15 mouse cellular contexts compared by ENCODE assay signal in genomic region chr5:129124070-129124828, GRCm38 (mm10). TPM values are rescaled to one million over a fixed set of nuclear protein-coding genes. Genes with fewer than 3 reads are reported as not detected.
A peak's percentile ranks its signal among the peaks of the same experiment; 100 is the strongest.
DNase-seq lines count a peak whose midpoint lies in the region; ATAC-seq and TF ChIP-seq lines count a peak whose summit lies in the region.
"Had no signal": no experiment of that assay in that cellular context is flagged by ENCODE, and none has a peak within 500 bp of the region (broad histone marks: within the 10 kb centered on the region; RNA-seq: fewer than 3 reads in every experiment).

No protein-coding gene starts in this region.

- H3K27me3 ChIP-seq in heart, embryonic 12.5 days (replicated peaks) = no peaks in the 10 kb centered on the region
- no peaks in the 10 kb centered on the region for H3K27me3 ChIP-seq in embryonic facial prominence, embryonic 15.5 days
- H3K27me3 ChIP-seq: heart, embryonic 13.5 days had no signal

- TF ChIP-seq CTCF in lung, adult 2 months (IDR thresholded peaks at IDR 0.05; ENCODE audit: insufficient read depth, low read length) = no peak

- no peaks in the 10 kb centered on the region for H3K4me1 ChIP-seq in heart, embryonic 12.5 days (replicated peaks)
- no peaks in the 10 kb centered on the region for H3K4me1 ChIP-seq in lung, adult 2 months (ENCODE audit: control insufficient read depth, insufficient read depth, low read length)
- H3K4me1 ChIP-seq in embryonic facial prominence, embryonic 15.5 days = peaks cover 7% of the 10 kb centered on the region; the same call in 1 of the 2 replicates
- H3K4me1 ChIP-seq: heart, embryonic 13.5 days had no signal

- no peak overlapping the region for H3K27ac ChIP-seq in heart, embryonic 12.5 days (ENCODE audit: poor library complexity, severe bottlenecking)
- H3K27ac ChIP-seq in embryonic facial prominence, embryonic 15.5 days (replicated peaks) = no peak overlapping the region; the same call in 1 of the 2 replicates
- H3K27ac ChIP-seq: heart, embryonic 13.5 days; hindbrain, embryonic 14.5 days had no signal

- H3K4me2 ChIP-seq in heart, embryonic 12.5 days = no peak overlapping the region
- no peak overlapping the region for H3K4me2 ChIP-seq in embryonic facial prominence, embryonic 15.5 days (replicated peaks)
- H3K4me2 ChIP-seq: heart, embryonic 13.5 days; hindbrain, embryonic 14.5 days had no signal

- TF ChIP-seq POLR2A in lung, adult 2 months (IDR thresholded peaks at IDR 0.05; ENCODE audit: borderline replicate concordance, extremely low read depth, low read depth, low read length) = no peak

- no peak overlapping the region for H3K9ac ChIP-seq in heart, embryonic 12.5 days
- no peak overlapping the region for H3K9ac ChIP-seq in embryonic facial prominence, embryonic 15.5 days
- H3K9ac ChIP-seq: heart, embryonic 13.5 days; hindbrain, embryonic 14.5 days had no signal

- DNase-seq in heart, adult 18-20 months = peak; percentile 27 to 54
- DNase-seq in lung, postnatal 25 days (ENCODE audit: low spot score) = peak; percentile 14
- DNase-seq in lung, adult 2 months = no peak
- DNase-seq in brain, adult 2 months (ENCODE audit: low read depth, low spot score) = peak; percentile 69
- no peak for DNase-seq in cerebellum, adult 9-10 months
- DNase-seq: cerebellum, adult 9-11 months; kidney, adult 8-10 months; lung, postnatal 4 days; thymus, postnatal 36 days had no signal

- no peaks in the 10 kb centered on the region for H3K36me3 ChIP-seq in heart, embryonic 12.5 days
- H3K36me3 ChIP-seq in embryonic facial prominence, embryonic 15.5 days = no peaks in the 10 kb centered on the region
- H3K36me3 ChIP-seq: heart, embryonic 13.5 days had no signal

- WGBS in heart, embryonic 12.5 days = 51% methylated on average over 11 of the region's 11 CpGs
- 37% methylated on average over 11 of the region's 11 CpGs for WGBS in lung, adult 2 months
- WGBS in embryonic facial prominence, embryonic 15.5 days = 25% methylated on average over 11 of the region's 11 CpGs

- ATAC-seq in heart, embryonic 12.5 days (ENCODE audit: insufficient number of reproducible peaks, low FRiP score) = no peak
- ATAC-seq in embryonic facial prominence, embryonic 15.5 days (ENCODE audit: insufficient number of reproducible peaks, low FRiP score, low TSS enrichment, low read depth) = peak; percentile 48; the same call in 1 of the 2 replicates
- no peak for ATAC-seq in monocyte, adult 5-6 weeks (replicated peaks; ENCODE audit: insufficient number of reproducible peaks, low FRiP score, low TSS enrichment, poor library complexity, severe bottlenecking)
- ATAC-seq: activated CD4-positive, CD25-positive, alpha-beta regulatory T cell, adult 4 months had no signal

- no peaks in the 10 kb centered on the region; the same call in 1 of the 2 replicates for H3K9me3 ChIP-seq in heart, embryonic 12.5 days (replicated peaks)
- no peaks in the 10 kb centered on the region for H3K9me3 ChIP-seq in embryonic facial prominence, embryonic 15.5 days (replicated peaks)

- H3K4me3 ChIP-seq in heart, embryonic 12.5 days = no peak overlapping the region
- no peak overlapping the region for H3K4me3 ChIP-seq in lung, adult 2 months (replicated peaks; ENCODE audit: extremely low read depth, low read depth, low read length)
- no peak overlapping the region for H3K4me3 ChIP-seq in embryonic facial prominence, embryonic 15.5 days (replicated peaks)
- H3K4me3 ChIP-seq: heart, embryonic 13.5 days had no signal

RNA-seq across cellular contexts. Expression of gene Adgrd1, which starts 27.7 kb away (rescaled TPM):
- 1 to 10 TPM; 3.4 to 4.3 TPM for total RNA-seq in heart, adult 18-20 months (2021)
- 0.31 and 0.54 TPM in 2 replicates for polyA plus RNA-seq in heart, embryonic 12.5 days (2016; fragmentation: Nextera tagmentation; extraction: Ambion mirVana)
- polyA plus RNA-seq in lung, adult 2 months (2012; rRNA removed) = 6.0 and 8.3 TPM in 2 replicates
- polyA plus RNA-seq in embryonic facial prominence, embryonic 15.5 days (2015; fragmentation: Nextera tagmentation; extraction: Ambion mirVana) = 2.8 and 3.4 TPM in 2 replicates
- total RNA-seq in monocyte, adult 5-6 weeks (2017) = not detected in 3 replicates

Comparison
In these comparisons a context has a peak if more than half of its experiments do, and no peak if none do; other contexts are left out.
1. DNase-seq: peak in heart, adult 18-20 months (2 of 2), lung, postnatal 25 days (single experiment) and brain, adult 2 months (single experiment); none in lung, adult 2 months (single experiment) and cerebellum, adult 9-10 months (single experiment).